Mouse (Mus musculus) gonadal fat pad, adult 2 months (tissue): Measurements from ENCODE around the gene Smarca5. TPM values are rescaled to one million over a fixed set of nuclear protein-coding genes. Genes with fewer than 3 reads are reported as not detected.
"Not testable (repeated sequence)": the region's sequence is repeated elsewhere in the genome, so short reads cannot be mapped to it uniquely, and the experiment has no call there.

Source experiments
- DNase-seq: peaks from one replicate; pipeline ENCODE4 v3.0.0-alpha.2; 2012; ENCODE audit warnings: low read depth
- polyA plus RNA-seq: library from polyadenylated mRNA; depleted of rRNA; stranded (reverse); fragments of >200 nt; gene quantifications from 2 replicates; pipeline ENCODE4 v1.2.3, GENCODE M21; 2012; rRNA removed

Smarca5 gene
- polyA plus RNA-seq: 5.6 and 7.7 TPM in 2 replicates

GRCm38 (mm10) chr8:80739155-80739924 lies at the start of gene Smarca5:
TSS of gene Smarca5 (minus strand) at chr8:80739497.
- DNase-seq: not testable (repeated sequence)

- DNase-seq: no peak
Measured at GRCm38 (mm10) chr8:80784559-80784958, 45.3 kb upstream of the Smarca5 start.

GRCm38 (mm10) chr8:80783271-80783670 lies 44.0 kb upstream of the Smarca5 start:
- no peak for DNase-seq

- peak; percentile 26 for DNase-seq
Measured at GRCm38 (mm10) chr8:80781338-80781737, 42.0 kb upstream of the Smarca5 start.

- no peak for DNase-seq
Measured at GRCm38 (mm10) chr8:80780271-80780670, 41.0 kb upstream of the Smarca5 start.

- DNase-seq: no peak
Measured at GRCm38 (mm10) chr8:80776436-80776835, 37.1 kb upstream of the Smarca5 start.

- DNase-seq: no peak
Measured at GRCm38 (mm10) chr8:80772732-80773460, 33.6 kb upstream of the Smarca5 start.

GRCm38 (mm10) chr8:80768451-80768850 lies 29.2 kb upstream of the Smarca5 start:
- DNase-seq: no peak

- no peak for DNase-seq
Measured at GRCm38 (mm10) chr8:80753017-80753715, 13.9 kb upstream of the Smarca5 start.

- no peak for DNase-seq
Measured at GRCm38 (mm10) chr8:80752429-80752828, 13.1 kb upstream of the Smarca5 start.

- DNase-seq: no peak
Measured at GRCm38 (mm10) chr8:80749091-80749490, 9.8 kb upstream of the Smarca5 start.

GRCm38 (mm10) chr8:80739932-80740331 lies 635 bp upstream of the Smarca5 start:
- no peak for DNase-seq

GRCm38 (mm10) chr8:80738388-80739154 lies 726 bp downstream of the Smarca5 start:
- DNase-seq: no peak

- DNase-seq: no peak
Measured at GRCm38 (mm10) chr8:80738046-80738387, 1.3 kb downstream of the Smarca5 start.

- no peak for DNase-seq
Measured at GRCm38 (mm10) chr8:80732326-80732725, 7.0 kb downstream of the Smarca5 start.

- no peak for DNase-seq
Measured at GRCm38 (mm10) chr8:80714461-80714860, 24.8 kb downstream of the Smarca5 start.

GRCm38 (mm10) chr8:80710670-80711400 lies 28.5 kb downstream of the Smarca5 start:
- DNase-seq: peak; percentile 56

- DNase-seq: no peak
Measured at GRCm38 (mm10) chr8:80688141-80688540, 51.2 kb downstream of the Smarca5 start.

GRCm38 (mm10) chr8:80683756-80684335 lies 55.5 kb downstream of the Smarca5 start:
- no peak for DNase-seq

GRCm38 (mm10) chr8:80682594-80682993 lies 56.7 kb downstream of the Smarca5 start:
- DNase-seq: no peak
